Mouse (Mus musculus) small intestine, adult 2 months (tissue): ENCODE measurements around the gene Tmem269. TPM values are rescaled to one million over a fixed set of nuclear protein-coding genes. Genes with fewer than 3 reads are reported as not detected.

ENCODE experiments used
- H3K27ac ChIP-seq: fragments of 200-500 bp; 2 replicates; pipeline ENCODE4 v1.5.1; 2012; ENCODE audit warnings: low read depth, low read length, control low read depth, inconsistent platforms; ENCODE audit not compliant: insufficient read depth
- H3K27me3 ChIP-seq: fragments of 200-500 bp; 2 replicates; pipeline ENCODE4 v1.6.1; 2012; ENCODE audit warnings: mild to moderate bottlenecking, moderate library complexity, low read length, inconsistent platforms; ENCODE audit not compliant: control insufficient read depth, insufficient read depth
- H3K36me3 ChIP-seq: fragments of 200-500 bp; 2 replicates; pipeline ENCODE4 v1.6.1; 2012; ENCODE audit warnings: mild to moderate bottlenecking, low read length, control low read depth, inconsistent platforms; ENCODE audit not compliant: control insufficient read depth, insufficient read depth
- H3K4me1 ChIP-seq: fragments of 200-500 bp; 2 replicates; pipeline ENCODE4 v1.6.1; 2012; ENCODE audit warnings: low read length, inconsistent platforms, mixed read lengths; ENCODE audit not compliant: control insufficient read depth, insufficient read depth, insufficient read length
- H3K4me3 ChIP-seq: fragments of 200-500 bp; 2 replicates; pipeline ENCODE4 v1.5.1; 2012; ENCODE audit warnings: low read depth, mild to moderate bottlenecking, control low read depth, inconsistent platforms, low read length, moderate library complexity
- CTCF ChIP-seq: fragments of 200-500 bp; IDR thresholded peaks from 2 replicates; pipeline ENCODE4 v1.5.1; 2012; ENCODE audit warnings: low read depth, mild to moderate bottlenecking, control low read depth, inconsistent platforms, low read length, moderate library complexity, mixed read lengths; ENCODE audit not compliant: insufficient replicate concordance, insufficient read length; ENCODE audit errors: extremely low read depth
- POLR2A ChIP-seq: fragments of 200-500 bp; IDR thresholded peaks from 2 replicates; pipeline ENCODE4 v1.6.1; 2012; ENCODE audit warnings: low read depth, mild to moderate bottlenecking, control low read depth, inconsistent platforms, low read length, moderate library complexity
- WGBS: fragments of 180-500 bp; shearing (Covaris S2); methylation state at CpG from one replicate; pipeline ENCODE4 v1.1.7; 2018; 5-methylcytosine and 5-hydroxymethylcytosine counted together
- polyA plus RNA-seq: library from polyadenylated mRNA; depleted of rRNA; stranded (reverse); fragments of >200 nt; gene quantifications from 2 replicates; pipeline ENCODE4 v1.2.3, GENCODE M21; 2012; rRNA removed

The Tmem269 gene
- 0.09 TPM in 1 of 2 replicates, not detected in the other for polyA plus RNA-seq

GRCm38 (mm10) chr4:119218169-119218568 is at the start of gene Tmem269:
Gene Tmem269 (minus strand): TSS chr4:119218217.
- H3K4me3 ChIP-seq: no peak within 1 kb of the TSS
- no peak within 1 kb of the TSS for H3K27ac ChIP-seq
- H3K36me3 ChIP-seq: no peaks in the 10 kb centered on the region
- H3K4me1 ChIP-seq: no peaks in the 10 kb centered on the region
- 23% methylated on average over 11 of the region's 11 CpGs for WGBS
- no peak for TF ChIP-seq CTCF
- TF ChIP-seq POLR2A: no peak
- H3K27me3 ChIP-seq: no peaks in the 10 kb centered on the region

GRCm38 (mm10) chr4:119266606-119267005 is 48.6 kb upstream of the Tmem269 start:
- WGBS: 56% methylated on average over 13 of the region's 13 CpGs
- H3K4me1 ChIP-seq: no peaks in the 10 kb centered on the region

GRCm38 (mm10) chr4:119263459-119263858 is 45.4 kb upstream of the Tmem269 start:
- WGBS: 62% methylated on average over 3 of the region's 3 CpGs
- TF ChIP-seq POLR2A: no peak
- TF ChIP-seq CTCF: no peak
- H3K27ac ChIP-seq: no peak overlapping the region
- no peaks in the 10 kb centered on the region for H3K4me1 ChIP-seq
- no peaks in the 10 kb centered on the region for H3K36me3 ChIP-seq
- H3K27me3 ChIP-seq: no peaks in the 10 kb centered on the region
- no peak overlapping the region for H3K4me3 ChIP-seq

More at GRCm38 (mm10) chr4:119266606-119267005, 48.6 kb upstream of the Tmem269 start:
- no peak overlapping the region for H3K4me3 ChIP-seq
- H3K27ac ChIP-seq: no peak overlapping the region
- H3K27me3 ChIP-seq: no peaks in the 10 kb centered on the region
- H3K36me3 ChIP-seq: peaks cover 8% of the 10 kb centered on the region
- no peak for TF ChIP-seq POLR2A
- TF ChIP-seq CTCF: no peak

GRCm38 (mm10) chr4:119262483-119262882 is 44.5 kb upstream of the Tmem269 start:
- WGBS: 89% methylated on average over 5 of the region's 5 CpGs
- Histone ChIP-seq H3K27me3 (no peaks in the 10 kb centered on the region), H3K4me1 (no peaks in the 10 kb centered on the region), H3K36me3 (no peaks in the 10 kb centered on the region), H3K27ac (no peak overlapping the region), H3K4me3 (no peak overlapping the region)
- no peak for TF ChIP-seq CTCF
- TF ChIP-seq POLR2A: no peak

GRCm38 (mm10) chr4:119261087-119261713 is 43.2 kb upstream of the Tmem269 start:
- no peak overlapping the region for H3K4me3 ChIP-seq
- no peak overlapping the region for H3K27ac ChIP-seq
- no peaks in the 10 kb centered on the region; the same call in 1 of the 2 replicates for H3K4me1 ChIP-seq
- no peak for TF ChIP-seq CTCF
- TF ChIP-seq POLR2A: no peak
- H3K27me3 ChIP-seq: no peaks in the 10 kb centered on the region
- WGBS: 58% methylated on average over 7 of the region's 7 CpGs
- no peaks in the 10 kb centered on the region for H3K36me3 ChIP-seq

GRCm38 (mm10) chr4:119259344-119260254 is 41.6 kb upstream of the Tmem269 start:
- Histone ChIP-seq H3K36me3 (no peaks in the 10 kb centered on the region), H3K27me3 (no peaks in the 10 kb centered on the region), H3K27ac (no peak overlapping the region), H3K4me3 (no peak overlapping the region), H3K4me1 (no peaks in the 10 kb centered on the region; the same call in 1 of the 2 replicates)
- TF ChIP-seq CTCF (no peak), POLR2A (no peak)
- WGBS: 85% methylated on average over 15 of the region's 15 CpGs

GRCm38 (mm10) chr4:119257083-119257482 is 39.1 kb upstream of the Tmem269 start:
- H3K27ac ChIP-seq: no peak overlapping the region
- WGBS: 47% methylated on average over 6 of the region's 6 CpGs

More at GRCm38 (mm10) chr4:119257083-119257482, 39.1 kb upstream of the Tmem269 start:
- no peaks in the 10 kb centered on the region for H3K36me3 ChIP-seq
- H3K4me1 ChIP-seq: no peaks in the 10 kb centered on the region; the same call in 1 of the 2 replicates
- no peak for TF ChIP-seq POLR2A
- no peak for TF ChIP-seq CTCF
- no peaks in the 10 kb centered on the region for H3K27me3 ChIP-seq
- H3K4me3 ChIP-seq: no peak overlapping the region
